Mouse (Mus musculus) T-helper 1 cell (primary cell): Measurements from ENCODE around the gene Gypa.

Experiments used
- in situ Hi-C: fragments of 300-600 bp; cut with MboI, MseI; formaldehyde crosslinking; loops from one replicate; pipeline ENCODE4 v1.15.1; 2025; ENCODE audit warnings: high pct_unique_total_duplicates

Gene Gypa

GRCm38 (mm10) chr8:80541836-80542235 is 48.3 kb downstream of the Gypa start:
- in situ Hi-C loops, result no loop called here

GRCm38 (mm10) chr8:80550436-80550835 is 56.9 kb downstream of the Gypa start:
- in situ Hi-C loops, result no loop called here

- in situ Hi-C loops, result no loop called here
These were observed 57.7 kb downstream of the Gypa start for GRCm38 (mm10) chr8:80551303-80551702.

DNA sequence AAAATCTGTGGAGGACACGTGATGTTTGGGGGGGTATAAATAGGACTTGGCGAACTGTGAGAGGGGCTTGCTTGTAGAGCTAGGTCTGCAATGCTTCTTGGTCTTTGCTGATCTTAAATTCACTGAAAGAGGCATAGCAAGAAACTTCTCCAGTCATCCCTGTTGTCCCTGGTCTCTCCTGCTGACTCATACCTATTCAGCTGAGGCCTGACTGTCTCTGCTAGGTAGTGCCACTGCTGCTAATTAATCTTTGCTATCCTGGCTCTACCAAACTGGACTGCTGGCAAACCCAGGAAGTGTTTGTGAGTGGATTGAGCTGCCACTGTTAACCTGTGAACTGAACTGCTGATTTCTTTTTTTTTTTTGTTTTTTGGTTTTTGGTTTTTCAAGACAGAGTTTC is 61.4 kb downstream of the Gypa start:
- in situ Hi-C loops, result no loop called here
